Mouse (Mus musculus): Measurements from ENCODE around the gene Ccdc85c. TPM values are rescaled to one million over a fixed set of nuclear protein-coding genes. Genes with fewer than 3 reads are reported as not detected.

The Ccdc85c gene
- polyA plus RNA-seq, 1 experiment: 3.4 TPM

GRCm38 (mm10) chr12:108237300-108238006 lies 37.8 kb downstream of the Ccdc85c start:
- WGBS: 85% methylated on average over 6 of the region's 6 CpGs
- Histone ChIP-seq H3K4me3 (ENCODE audit: extremely low read depth, insufficient read depth, insufficient read length) (no peak overlapping the region), H3K27me3 (ENCODE audit: control insufficient read depth, insufficient read depth, low read length) (no peaks in the 10 kb centered on the region), H3K27ac (ENCODE audit: insufficient read depth, low read length) (no peak overlapping the region), H3K36me3 (ENCODE audit: control insufficient read depth, insufficient read depth, low read length) (no peaks in the 10 kb centered on the region), H3K4me1 (ENCODE audit: control insufficient read depth, insufficient read depth, insufficient read length) (no peaks in the 10 kb centered on the region)
- TF ChIP-seq CTCF (IDR thresholded peaks at IDR 0.05; ENCODE audit: extremely low read depth, insufficient read depth, insufficient read length, insufficient replicate concordance) (no peak), POLR2A (IDR thresholded peaks at IDR 0.05; ENCODE audit: low read depth, low read length) (no peak)
- DNase-seq (ENCODE audit: low read depth in 1 of 2, low spot score in 2 of 2): no peak

- 90% methylated on average over 17 of the region's 18 CpGs for WGBS
- no peaks in the 10 kb centered on the region for H3K27me3 ChIP-seq (ENCODE audit: control insufficient read depth, insufficient read depth, low read length)
- no peak for DNase-seq (ENCODE audit: low read depth in 1 of 2, low spot score in 2 of 2)
- TF ChIP-seq CTCF (IDR thresholded peaks at IDR 0.05; ENCODE audit: extremely low read depth, insufficient read depth, insufficient read length, insufficient replicate concordance): no peak
- H3K36me3 ChIP-seq (ENCODE audit: control insufficient read depth, insufficient read depth, low read length): no peaks in the 10 kb centered on the region
- H3K4me1 ChIP-seq (ENCODE audit: control insufficient read depth, insufficient read depth, insufficient read length): no peaks in the 10 kb centered on the region
- H3K27ac ChIP-seq (ENCODE audit: insufficient read depth, low read length): no peak overlapping the region
- no peak overlapping the region for H3K4me3 ChIP-seq (ENCODE audit: extremely low read depth, insufficient read depth, insufficient read length)
Measured at GRCm38 (mm10) chr12:108235976-108236555, 39.2 kb downstream of the Ccdc85c start.

- H3K4me1 ChIP-seq (ENCODE audit: control insufficient read depth, insufficient read depth, insufficient read length): no peaks in the 10 kb centered on the region
- H3K4me3 ChIP-seq (ENCODE audit: extremely low read depth, insufficient read depth, insufficient read length): no peak overlapping the region
Measured at GRCm38 (mm10) chr12:108234832-108235602, 40.2 kb downstream of the Ccdc85c start.

GRCm38 (mm10) chr12:108233736-108234135 lies 41.5 kb downstream of the Ccdc85c start:
- H3K4me3 ChIP-seq (ENCODE audit: extremely low read depth, insufficient read depth, insufficient read length): no peak overlapping the region
- H3K27me3 ChIP-seq (ENCODE audit: control insufficient read depth, insufficient read depth, low read length): no peaks in the 10 kb centered on the region
- no peak for DNase-seq (ENCODE audit: low read depth in 1 of 2, low spot score in 2 of 2)
- WGBS: 85% methylated on average over 6 of the region's 6 CpGs
- no peaks in the 10 kb centered on the region for H3K4me1 ChIP-seq (ENCODE audit: control insufficient read depth, insufficient read depth, insufficient read length)
- no peaks in the 10 kb centered on the region for H3K36me3 ChIP-seq (ENCODE audit: control insufficient read depth, insufficient read depth, low read length)
- H3K27ac ChIP-seq (ENCODE audit: insufficient read depth, low read length): no peak overlapping the region
- TF ChIP-seq CTCF (IDR thresholded peaks at IDR 0.05; ENCODE audit: extremely low read depth, insufficient read depth, insufficient read length, insufficient replicate concordance) (no peak), POLR2A (IDR thresholded peaks at IDR 0.05; ENCODE audit: low read depth, low read length) (no peak)

More at GRCm38 (mm10) chr12:108234832-108235602, 40.2 kb downstream of the Ccdc85c start:
- Histone ChIP-seq H3K27ac (ENCODE audit: insufficient read depth, low read length) (no peak overlapping the region), H3K36me3 (ENCODE audit: control insufficient read depth, insufficient read depth, low read length) (no peaks in the 10 kb centered on the region), H3K27me3 (ENCODE audit: control insufficient read depth, insufficient read depth, low read length) (no peaks in the 10 kb centered on the region)
- 84% methylated on average over 14 of the region's 14 CpGs for WGBS
- no peak for TF ChIP-seq CTCF (IDR thresholded peaks at IDR 0.05; ENCODE audit: extremely low read depth, insufficient read depth, insufficient read length, insufficient replicate concordance)
- DNase-seq (ENCODE audit: low read depth in 1 of 2, low spot score in 2 of 2): no peak

- Histone ChIP-seq H3K4me3 (ENCODE audit: extremely low read depth, insufficient read depth, insufficient read length) (no peak overlapping the region), H3K27me3 (ENCODE audit: control insufficient read depth, insufficient read depth, low read length) (no peaks in the 10 kb centered on the region), H3K36me3 (ENCODE audit: control insufficient read depth, insufficient read depth, low read length) (no peaks in the 10 kb centered on the region), H3K27ac (ENCODE audit: insufficient read depth, low read length) (no peak overlapping the region), H3K4me1 (ENCODE audit: control insufficient read depth, insufficient read depth, insufficient read length) (no peaks in the 10 kb centered on the region)
- TF ChIP-seq POLR2A (IDR thresholded peaks at IDR 0.05; ENCODE audit: low read depth, low read length) (no peak), CTCF (IDR thresholded peaks at IDR 0.05; ENCODE audit: extremely low read depth, insufficient read depth, insufficient read length, insufficient replicate concordance) (no peak)
- no peak for DNase-seq (ENCODE audit: low read depth in 1 of 2, low spot score in 2 of 2)
- 89% methylated on average over 9 of the region's 9 CpGs for WGBS
Measured at GRCm38 (mm10) chr12:108231901-108232300, 43.3 kb downstream of the Ccdc85c start.

- Histone ChIP-seq H3K27me3 (ENCODE audit: control insufficient read depth, insufficient read depth, low read length) (no peaks in the 10 kb centered on the region), H3K27ac (ENCODE audit: insufficient read depth, low read length) (no peak overlapping the region), H3K4me1 (ENCODE audit: control insufficient read depth, insufficient read depth, insufficient read length) (no peaks in the 10 kb centered on the region), H3K36me3 (ENCODE audit: control insufficient read depth, insufficient read depth, low read length) (no peaks in the 10 kb centered on the region), H3K4me3 (ENCODE audit: extremely low read depth, insufficient read depth, insufficient read length) (no peak overlapping the region)
- DNase-seq (ENCODE audit: low read depth in 1 of 2, low spot score in 2 of 2): no peak
- TF ChIP-seq CTCF (IDR thresholded peaks at IDR 0.05; ENCODE audit: extremely low read depth, insufficient read depth, insufficient read length, insufficient replicate concordance) (no peak), POLR2A (IDR thresholded peaks at IDR 0.05; ENCODE audit: low read depth, low read length) (no peak)
- 73% methylated on average over 17 of the region's 18 CpGs for WGBS
Measured at GRCm38 (mm10) chr12:108230821-108231794, 44.1 kb downstream of the Ccdc85c start.
